Mouse (Mus musculus) liver, adult 2 months (tissue): ENCODE results near the gene Ifitm2.

Source experiments
- CTCF ChIP-seq: fragments of 200-500 bp; IDR thresholded peaks from 2 replicates; pipeline ENCODE4 v1.5.1; 2011; ENCODE audit warnings: low read depth, low read length, control low read depth
- POLR2A ChIP-seq: fragments of 200-500 bp; IDR thresholded peaks from 2 replicates; pipeline ENCODE4 v1.6.1; 2011; ENCODE audit warnings: low read length, control low read depth; ENCODE audit not compliant: insufficient read depth; ENCODE audit errors: extremely low read depth

DNA sequence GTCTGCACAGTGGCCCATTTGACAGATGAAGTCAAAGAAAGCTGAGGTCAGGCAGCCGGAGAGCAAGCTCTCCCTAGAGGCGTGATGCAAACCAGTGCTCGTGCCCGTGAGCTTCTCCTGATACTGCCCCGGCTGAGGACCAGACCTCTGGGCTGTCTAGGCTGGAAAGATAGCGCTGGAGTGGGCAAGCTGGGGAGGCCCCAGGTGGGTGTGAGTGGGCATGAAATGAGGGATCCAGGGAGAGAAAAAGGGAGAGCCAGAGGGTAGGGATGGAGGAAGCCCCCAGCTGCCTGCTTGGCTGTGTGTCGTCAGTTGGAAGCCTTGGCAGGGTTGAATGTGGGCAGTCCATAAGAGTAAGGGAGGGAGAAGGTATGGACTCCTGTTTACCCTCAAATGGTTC is 11.6 kb downstream of the Ifitm2 start:
- TF ChIP-seq CTCF (no peak), POLR2A (no peak)
